Mouse (Mus musculus) limb, embryonic 14.5 days (tissue): ENCODE measurements at regions not wholly inside any gene's neighbourhood (a gene's known extent, or its start where the extent isn't known, plus 50 kb on each side); places are given as distances from the start of the nearest gene placed in this dataset.

Experiments
- ATAC-seq: fragments of 200-750 bp; cut with Nextera tagmentation; 2 replicates; pipeline ENCODE4 v1.8.0; 2017; ENCODE audit warnings: low read depth, moderate number of reproducible peaks, moderate TSS enrichment; ENCODE audit not compliant: low FRiP score
- DNase-seq: peaks from one replicate; pipeline ENCODE4 v3.0.0-alpha.2; 2015; ENCODE audit warnings: low spot score
- H3K27ac ChIP-seq: fragments of 300-500 bp; sonication (generic); replicated peaks from 2 replicates; pipeline ENCODE4 v1.5.1; 2014; ENCODE audit warnings: low read depth, mild to moderate bottlenecking, low read length, moderate library complexity, mixed read lengths
- H3K27me3 ChIP-seq: fragments of 300-500 bp; sonication (generic); 2 replicates; pipeline ENCODE4 v1.6.1; 2014; ENCODE audit warnings: low read length, mixed read lengths; ENCODE audit not compliant: control insufficient read depth, insufficient read depth
- H3K36me3 ChIP-seq: fragments of 300-500 bp; sonication (generic); 2 replicates; pipeline ENCODE4 v1.6.1; 2014; ENCODE audit warnings: mild to moderate bottlenecking, low read length, moderate library complexity, mixed read lengths; ENCODE audit not compliant: control insufficient read depth, insufficient read depth
- H3K4me1 ChIP-seq: fragments of 300-500 bp; sonication (generic); 2 replicates; pipeline ENCODE4 v1.6.1; 2014; ENCODE audit warnings: antibody characterized with exemption, low read length, mixed read lengths; ENCODE audit not compliant: control insufficient read depth, insufficient read depth
- H3K4me2 ChIP-seq: fragments of 300-500 bp; sonication (generic); replicated peaks from 2 replicates; pipeline ENCODE4 v1.6.1; 2014; ENCODE audit warnings: low read depth, mild to moderate bottlenecking, low read length, moderate library complexity; ENCODE audit not compliant: severe bottlenecking
- H3K4me3 ChIP-seq: fragments of 300-500 bp; sonication (generic); replicated peaks from 2 replicates; pipeline ENCODE4 v1.5.1; 2014; ENCODE audit warnings: low read length
- H3K9ac ChIP-seq: fragments of 300-500 bp; sonication (generic); 2 replicates; pipeline ENCODE4 v1.6.1; 2014; ENCODE audit warnings: mild to moderate bottlenecking, low read depth, low read length, moderate library complexity; ENCODE audit not compliant: severe bottlenecking
- H3K9me3 ChIP-seq: fragments of 300-500 bp; sonication (generic); 2 replicates; pipeline ENCODE4 v1.6.1; 2016; ENCODE audit warnings: low read length; ENCODE audit not compliant: control insufficient read depth
- POLR2A ChIP-seq: fragments of 200-500 bp; IDR thresholded peaks from 2 replicates; pipeline ENCODE4 v1.8.0; 2012; ENCODE audit warnings: inconsistent platforms, mild to moderate bottlenecking, moderate library complexity, borderline replicate concordance; ENCODE audit not compliant: insufficient read depth, insufficient read length; ENCODE audit errors: extremely low read depth
- WGBS: fragments of 180-500 bp; shearing (Covaris S2); extraction: QIAGEN DNeasy Blood & Tissue Kit; methylation state at CpG from one replicate; pipeline ENCODE4 v1.1.7; 2014; 5-methylcytosine and 5-hydroxymethylcytosine counted together

GRCm38 (mm10) chr13:72972165-72972564, 288.1 kb upstream of the Irx4 start:
- TF ChIP-seq POLR2A = no peak
- ATAC-seq (no peak), DNase-seq (no peak)
- H3K27ac ChIP-seq = no peak overlapping the region
- no peak overlapping the region for H3K9ac ChIP-seq
- 87% methylated on average over 4 of the region's 4 CpGs for WGBS
- no peaks in the 10 kb centered on the region for H3K36me3 ChIP-seq
- H3K4me3 ChIP-seq = no peak overlapping the region
- H3K9me3 ChIP-seq = no peaks in the 10 kb centered on the region
- H3K27me3 ChIP-seq = no peaks in the 10 kb centered on the region
- H3K4me1 ChIP-seq = no peaks in the 10 kb centered on the region
- H3K4me2 ChIP-seq = no peak overlapping the region

DNA sequence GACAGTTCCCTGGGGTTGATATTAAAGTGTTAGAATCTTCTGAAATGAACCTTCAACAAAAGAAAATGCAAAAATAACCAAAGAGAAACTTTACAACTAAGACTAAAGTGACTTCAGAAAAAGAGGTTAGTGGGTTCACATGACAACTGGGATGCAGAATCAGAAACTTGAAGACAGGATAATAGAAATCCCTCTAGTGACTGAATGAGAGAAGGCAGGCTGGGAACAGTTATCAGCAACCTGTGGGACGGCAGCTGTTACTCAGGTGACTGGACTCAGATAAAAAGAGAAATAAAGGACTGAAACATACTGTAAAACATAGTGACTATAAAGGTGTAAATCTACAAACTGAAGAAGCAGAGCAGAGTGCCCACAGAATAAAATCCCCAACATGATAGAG, 287.4 kb upstream of the Irx4 start:
- no peak for TF ChIP-seq POLR2A
- Histone ChIP-seq H3K4me1 (no peaks in the 10 kb centered on the region), H3K36me3 (no peaks in the 10 kb centered on the region), H3K27me3 (no peaks in the 10 kb centered on the region), H3K27ac (no peak overlapping the region), H3K4me3 (no peak overlapping the region), H3K4me2 (no peak overlapping the region), H3K9ac (no peak overlapping the region), H3K9me3 (no peaks in the 10 kb centered on the region)
- ATAC-seq = no peak
- no peak for DNase-seq
- 27% methylated on average over 1 of the region's 1 CpGs for WGBS

DNA sequence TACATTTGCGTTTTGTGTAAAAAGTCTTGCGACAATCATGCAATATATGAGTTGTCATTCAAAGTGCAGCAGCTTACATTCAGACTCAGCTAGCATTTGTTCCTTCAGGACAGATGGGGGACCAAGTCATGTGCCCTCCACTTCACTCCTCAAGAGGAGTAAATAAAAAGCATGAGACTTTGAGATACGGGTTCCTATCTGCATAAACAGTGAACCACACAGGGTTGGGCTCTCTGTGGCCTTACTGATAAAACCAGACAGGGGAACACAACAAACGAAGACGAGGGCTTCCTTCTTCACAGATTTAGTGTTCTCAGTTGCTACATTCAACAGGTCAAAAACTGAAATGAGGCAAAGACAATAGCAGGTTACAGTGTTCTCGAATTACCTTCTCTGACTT, 283.1 kb upstream of the Irx4 start:
- no peak for TF ChIP-seq POLR2A
- H3K4me1 ChIP-seq = no peaks in the 10 kb centered on the region
- H3K36me3 ChIP-seq = no peaks in the 10 kb centered on the region
- H3K27me3 ChIP-seq = no peaks in the 10 kb centered on the region
- no peak for ATAC-seq
- no peak for DNase-seq
- no peak overlapping the region for H3K4me2 ChIP-seq
- no peaks in the 10 kb centered on the region for H3K9me3 ChIP-seq
- H3K9ac ChIP-seq = no peak overlapping the region
- WGBS = 79% methylated on average over 6 of the region's 6 CpGs
- H3K27ac ChIP-seq = no peak overlapping the region
- no peak overlapping the region for H3K4me3 ChIP-seq

- no peaks in the 10 kb centered on the region for H3K9me3 ChIP-seq
- H3K27ac ChIP-seq = no peak overlapping the region
- no peaks in the 10 kb centered on the region for H3K27me3 ChIP-seq
- no peak overlapping the region for H3K4me2 ChIP-seq
- H3K4me3 ChIP-seq = no peak overlapping the region
- no peak overlapping the region for H3K9ac ChIP-seq
- 77% methylated on average over 3 of the region's 3 CpGs for WGBS
- no peaks in the 10 kb centered on the region for H3K4me1 ChIP-seq
- ATAC-seq (no peak), DNase-seq (peak; percentile 4)
- H3K36me3 ChIP-seq = no peaks in the 10 kb centered on the region
- no peak for TF ChIP-seq POLR2A
These were observed 282.3 kb upstream of the Irx4 start for GRCm38 (mm10) chr13:72977971-72978370.

- ATAC-seq = no peak
- Histone ChIP-seq H3K4me2 (no peak overlapping the region), H3K9me3 (no peaks in the 10 kb centered on the region), H3K4me1 (no peaks in the 10 kb centered on the region), H3K4me3 (no peak overlapping the region), H3K9ac (no peak overlapping the region), H3K27ac (no peak overlapping the region), H3K27me3 (no peaks in the 10 kb centered on the region), H3K36me3 (no peaks in the 10 kb centered on the region)
- DNase-seq = no peak
- no peak for TF ChIP-seq POLR2A
These were observed 281.3 kb upstream of the Irx4 start for GRCm38 (mm10) chr13:72978966-72979365.

DNA sequence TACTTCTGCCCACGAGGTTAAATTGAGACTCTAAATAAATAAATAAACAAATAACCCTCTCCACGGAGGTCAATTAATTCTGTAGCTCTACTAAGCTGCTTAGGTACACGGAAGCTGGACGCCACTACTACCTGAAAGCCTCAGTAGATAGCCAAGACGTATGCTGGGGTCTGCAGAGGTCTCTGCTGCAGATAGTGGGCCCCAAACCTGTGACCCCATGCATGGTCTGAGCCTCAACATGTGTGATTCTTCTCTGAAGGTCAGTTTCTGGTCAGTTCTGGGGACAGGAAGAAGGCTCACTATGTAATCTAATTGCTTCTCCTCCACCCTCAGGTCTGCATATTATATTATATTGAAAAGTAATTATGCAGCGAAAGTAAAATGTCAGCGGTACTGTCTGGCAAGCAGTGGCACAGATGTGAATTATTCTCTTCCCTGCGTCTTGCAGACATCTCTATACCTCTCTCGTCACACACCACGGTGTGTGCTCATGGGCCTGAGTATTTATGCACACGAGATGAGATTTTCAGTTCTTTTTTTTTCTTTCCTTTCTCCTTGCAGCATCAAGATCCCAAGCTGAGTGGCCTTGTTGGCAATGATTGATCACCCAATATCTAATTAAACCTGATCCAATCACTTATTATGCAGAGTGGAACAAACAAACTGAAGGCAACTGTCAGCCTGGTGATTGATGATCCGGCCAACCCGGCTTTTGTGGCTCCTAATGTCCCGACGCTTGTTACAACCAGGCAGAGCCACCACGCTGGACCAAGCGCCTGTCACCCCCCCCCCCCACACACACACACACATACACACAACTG, 267.5 kb upstream of the Irx4 start:
- no peaks in the 10 kb centered on the region for H3K9me3 ChIP-seq
- TF ChIP-seq POLR2A = no peak
- no peak for DNase-seq
- no peak overlapping the region for H3K4me2 ChIP-seq
- no peaks in the 10 kb centered on the region for H3K4me1 ChIP-seq
- no peak overlapping the region for H3K9ac ChIP-seq
- 62% methylated on average over 17 of the region's 17 CpGs for WGBS
- no peak for ATAC-seq
- H3K36me3 ChIP-seq = no peaks in the 10 kb centered on the region
- no peak overlapping the region for H3K4me3 ChIP-seq
- no peak overlapping the region for H3K27ac ChIP-seq
- no peaks in the 10 kb centered on the region for H3K27me3 ChIP-seq
